Mouse (Mus musculus): ENCODE results near the gene Opcml. TPM values are rescaled to one million over a fixed set of nuclear protein-coding genes. Genes with fewer than 3 reads are reported as not detected.

The Opcml gene
- total and polyA plus RNA-seq, 2 experiments, result under 0.01 TPM; not detected in 1

DNA sequence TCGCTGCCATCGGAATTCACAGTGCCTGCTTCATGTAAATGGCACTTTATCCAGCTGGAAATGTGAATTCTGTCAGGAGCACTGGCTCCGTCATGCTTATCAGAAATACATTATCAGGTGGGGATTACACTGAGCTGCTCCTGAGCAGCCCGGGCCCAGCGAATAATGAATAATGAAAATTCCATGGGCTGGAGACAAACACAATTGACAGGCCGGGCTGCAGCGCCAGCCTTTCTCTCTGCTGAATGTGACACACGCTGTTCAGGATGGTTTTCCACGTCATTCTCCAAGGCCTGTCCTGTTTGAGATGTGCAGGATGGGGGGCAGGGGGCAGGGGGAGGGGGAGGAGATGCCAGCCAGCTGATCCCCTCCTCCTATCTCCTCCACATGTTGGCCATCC is 757.6 kb downstream of the Opcml start:
- TF ChIP-seq CTCF (IDR thresholded peaks at IDR 0.05; ENCODE audit: low read depth, low read length), result no peak
- TF ChIP-seq POLR2A (IDR thresholded peaks at IDR 0.05; ENCODE audit: extremely low read depth, insufficient read depth, low read length), result no peak
- WGBS, result 84% methylated on average over 9 of the region's 9 CpGs
- no peaks in the 10 kb centered on the region for H3K36me3 ChIP-seq (ENCODE audit: control insufficient read depth, insufficient read depth, low read length)
- no peaks in the 10 kb centered on the region for H3K79me2 ChIP-seq (ENCODE audit: control insufficient read depth, insufficient read depth, low read length)
- H3K27me3 ChIP-seq (ENCODE audit: control insufficient read depth, insufficient read depth, low read length), result no peaks in the 10 kb centered on the region
- H3K4me3 ChIP-seq (ENCODE audit: insufficient read depth, low read depth, low read length), result no peak overlapping the region
- H3K4me1 ChIP-seq (ENCODE audit: control insufficient read depth, insufficient read depth, low read length), result no peaks in the 10 kb centered on the region
- no peak overlapping the region for H3K27ac ChIP-seq (replicated peaks; ENCODE audit: insufficient read depth, low read depth, low read length)
- no peak for DNase-seq (ENCODE audit: extremely low read depth, low read depth, low spot score)
- no peak overlapping the region for H3K9ac ChIP-seq (ENCODE audit: low read depth, low read length)

DNA sequence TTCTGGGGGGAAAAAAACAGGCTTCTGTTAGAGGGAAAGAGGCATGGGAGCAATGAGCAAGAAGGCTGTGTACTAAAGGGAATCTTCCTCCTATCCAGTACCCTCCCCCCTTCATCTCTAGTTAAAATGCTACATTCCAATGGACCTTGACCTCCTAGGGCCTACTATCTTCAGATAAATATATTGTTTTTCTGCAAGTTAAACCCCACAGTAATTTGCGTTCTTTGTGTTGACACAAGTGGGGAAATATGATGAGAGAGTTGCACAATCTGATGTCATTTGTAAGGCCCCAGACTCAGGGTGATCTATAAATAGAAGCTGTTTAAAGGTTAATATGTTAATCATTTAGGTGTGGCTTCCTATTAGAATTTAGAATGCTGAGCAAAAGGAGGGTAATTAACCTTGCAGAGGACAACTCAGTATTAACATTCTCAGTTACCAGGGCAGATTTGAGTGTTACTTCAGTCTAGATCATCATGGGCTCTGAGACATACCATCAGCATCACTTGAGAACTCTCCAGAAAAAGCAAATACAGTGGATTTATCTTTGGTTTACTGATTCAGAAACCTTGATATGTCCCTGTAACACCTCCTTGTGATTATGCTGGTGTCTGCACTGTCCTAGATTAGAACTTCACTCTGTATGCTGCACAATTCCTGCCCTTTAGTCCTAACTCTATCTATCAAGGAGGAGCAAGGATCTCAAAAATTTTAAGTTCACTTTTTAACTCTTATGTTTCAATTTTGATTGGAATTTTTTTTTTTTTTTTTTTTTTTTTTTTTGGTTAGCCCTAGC is 762.0 kb downstream of the Opcml start:
- TF ChIP-seq CTCF (IDR thresholded peaks at IDR 0.05; ENCODE audit: low read depth, low read length), result no peak
- TF ChIP-seq POLR2A (IDR thresholded peaks at IDR 0.05; ENCODE audit: extremely low read depth, insufficient read depth, low read length), result no peak
- 16% methylated on average over 1 of the region's 1 CpGs for WGBS
- DNase-seq (ENCODE audit: extremely low read depth, low read depth, low spot score), result peak; percentile 82

DNA sequence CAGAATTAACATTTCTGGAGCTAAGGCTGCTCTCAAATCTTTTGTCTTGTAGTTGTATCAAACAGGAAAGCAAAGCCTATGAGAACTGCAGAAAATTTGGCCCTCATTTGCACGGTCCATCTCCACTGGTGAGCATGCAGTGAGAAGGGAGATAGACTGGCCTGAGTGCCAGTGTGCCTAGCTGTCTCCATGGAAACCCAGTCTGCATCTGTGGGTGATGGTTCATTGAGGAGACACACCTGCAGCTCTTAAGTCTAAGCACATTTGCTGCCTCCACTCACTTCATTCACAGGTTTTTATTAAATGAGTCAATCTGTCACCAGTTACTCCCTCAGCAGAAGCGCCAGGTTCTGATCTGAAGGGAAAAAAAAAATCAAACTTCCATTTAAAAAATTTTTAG is 768.1 kb downstream of the Opcml start:
- H3K9ac ChIP-seq (ENCODE audit: low read depth, low read length), result no peak overlapping the region
- DNase-seq (ENCODE audit: extremely low read depth, low read depth, low spot score), result no peak
- no peak overlapping the region for H3K4me3 ChIP-seq (ENCODE audit: insufficient read depth, low read depth, low read length)
- no peaks in the 10 kb centered on the region for H3K4me1 ChIP-seq (ENCODE audit: control insufficient read depth, insufficient read depth, low read length)
- H3K27me3 ChIP-seq (ENCODE audit: control insufficient read depth, insufficient read depth, low read length), result no peaks in the 10 kb centered on the region
- no peak overlapping the region for H3K27ac ChIP-seq (replicated peaks; ENCODE audit: insufficient read depth, low read depth, low read length)
- 92% methylated on average over 2 of the region's 2 CpGs for WGBS
- H3K79me2 ChIP-seq (ENCODE audit: control insufficient read depth, insufficient read depth, low read length), result no peaks in the 10 kb centered on the region
- H3K36me3 ChIP-seq (ENCODE audit: control insufficient read depth, insufficient read depth, low read length), result no peaks in the 10 kb centered on the region
- TF ChIP-seq CTCF (IDR thresholded peaks at IDR 0.05; ENCODE audit: low read depth, low read length) (no peak), POLR2A (IDR thresholded peaks at IDR 0.05; ENCODE audit: extremely low read depth, insufficient read depth, low read length) (no peak)

More for the DNA sequence above, 762.0 kb downstream of the Opcml start:
- Histone ChIP-seq H3K27me3 (ENCODE audit: control insufficient read depth, insufficient read depth, low read length) (no peaks in the 10 kb centered on the region), H3K9ac (ENCODE audit: low read depth, low read length) (no peak overlapping the region), H3K79me2 (ENCODE audit: control insufficient read depth, insufficient read depth, low read length) (no peaks in the 10 kb centered on the region), H3K27ac (replicated peaks; ENCODE audit: insufficient read depth, low read depth, low read length) (no peak overlapping the region), H3K4me1 (ENCODE audit: control insufficient read depth, insufficient read depth, low read length) (no peaks in the 10 kb centered on the region), H3K36me3 (ENCODE audit: control insufficient read depth, insufficient read depth, low read length) (no peaks in the 10 kb centered on the region), H3K4me3 (ENCODE audit: insufficient read depth, low read depth, low read length) (no peak overlapping the region)

DNA sequence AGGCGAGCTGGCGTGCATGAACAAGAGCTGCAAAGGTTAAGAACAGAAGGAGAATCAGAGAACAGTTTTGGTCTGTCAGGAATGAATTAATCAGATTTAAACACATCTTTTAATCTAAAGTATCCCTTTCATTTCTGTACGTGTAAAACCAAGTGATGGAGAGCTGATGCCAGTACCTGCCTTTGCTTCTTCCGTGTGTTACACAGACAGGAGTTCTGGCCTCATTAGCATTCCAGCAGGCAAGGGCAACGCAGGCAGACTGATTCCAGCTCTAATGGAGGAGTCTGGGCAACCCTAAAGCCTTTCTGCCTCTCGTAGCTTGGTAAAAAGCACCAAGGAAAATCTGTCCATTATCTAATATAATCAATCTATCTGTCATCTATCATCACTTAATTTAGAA is 771.2 kb downstream of the Opcml start:
- no peak overlapping the region for H3K27ac ChIP-seq (replicated peaks; ENCODE audit: insufficient read depth, low read depth, low read length)
- no peaks in the 10 kb centered on the region for H3K27me3 ChIP-seq (ENCODE audit: control insufficient read depth, insufficient read depth, low read length)
- no peak for DNase-seq (ENCODE audit: extremely low read depth, low read depth, low spot score)
- H3K4me3 ChIP-seq (ENCODE audit: insufficient read depth, low read depth, low read length), result no peak overlapping the region
- no peak overlapping the region for H3K9ac ChIP-seq (ENCODE audit: low read depth, low read length)
- TF ChIP-seq CTCF (IDR thresholded peaks at IDR 0.05; ENCODE audit: low read depth, low read length) (no peak), POLR2A (IDR thresholded peaks at IDR 0.05; ENCODE audit: extremely low read depth, insufficient read depth, low read length) (no peak)
- 83% methylated on average over 6 of the region's 6 CpGs for WGBS
- H3K36me3 ChIP-seq (ENCODE audit: control insufficient read depth, insufficient read depth, low read length), result no peaks in the 10 kb centered on the region
- no peaks in the 10 kb centered on the region for H3K79me2 ChIP-seq (ENCODE audit: control insufficient read depth, insufficient read depth, low read length)
- no peaks in the 10 kb centered on the region for H3K4me1 ChIP-seq (ENCODE audit: control insufficient read depth, insufficient read depth, low read length)

DNA sequence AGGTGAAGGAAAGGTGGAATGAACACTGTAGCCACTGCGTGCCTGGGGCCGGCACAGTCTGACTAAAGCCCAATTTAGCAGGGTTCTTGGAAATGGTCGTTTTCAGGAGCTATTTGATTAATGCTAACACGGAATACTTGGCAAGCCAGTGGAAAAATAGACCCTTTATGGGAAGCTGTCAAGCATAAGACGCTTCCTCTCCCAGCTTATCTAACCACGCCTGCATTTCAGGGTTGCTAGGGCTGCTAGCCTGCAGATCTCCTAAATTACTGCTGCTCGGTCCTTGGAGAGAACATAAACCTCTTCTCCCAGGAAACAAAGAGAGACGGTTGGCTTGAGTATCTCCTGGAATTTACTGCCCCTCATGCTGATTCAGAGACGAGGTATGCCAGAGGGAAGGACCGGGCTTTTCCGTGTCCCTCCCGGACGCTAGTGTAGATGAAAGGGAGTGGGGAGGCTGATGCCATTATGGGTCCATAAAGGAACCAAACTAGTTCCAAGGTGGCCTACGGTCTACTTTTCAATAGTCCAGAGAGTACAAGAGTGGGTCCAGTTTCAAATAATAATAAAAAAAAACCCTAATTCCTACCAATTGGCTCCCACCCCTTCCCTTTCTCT is 772.6 kb downstream of the Opcml start:
- Histone ChIP-seq H3K4me3 (ENCODE audit: insufficient read depth, low read depth, low read length) (no peak overlapping the region), H3K27ac (replicated peaks; ENCODE audit: insufficient read depth, low read depth, low read length) (no peak overlapping the region), H3K79me2 (ENCODE audit: control insufficient read depth, insufficient read depth, low read length) (no peaks in the 10 kb centered on the region), H3K36me3 (ENCODE audit: control insufficient read depth, insufficient read depth, low read length) (no peaks in the 10 kb centered on the region), H3K9ac (ENCODE audit: low read depth, low read length) (no peak overlapping the region), H3K27me3 (ENCODE audit: control insufficient read depth, insufficient read depth, low read length) (no peaks in the 10 kb centered on the region), H3K4me1 (ENCODE audit: control insufficient read depth, insufficient read depth, low read length) (no peaks in the 10 kb centered on the region)
- TF ChIP-seq CTCF (IDR thresholded peaks at IDR 0.05; ENCODE audit: low read depth, low read length), result no peak
- no peak for TF ChIP-seq POLR2A (IDR thresholded peaks at IDR 0.05; ENCODE audit: extremely low read depth, insufficient read depth, low read length)
- DNase-seq (ENCODE audit: extremely low read depth, low read depth, low spot score), result no peak
- 73% methylated on average over 14 of the region's 14 CpGs for WGBS

DNA sequence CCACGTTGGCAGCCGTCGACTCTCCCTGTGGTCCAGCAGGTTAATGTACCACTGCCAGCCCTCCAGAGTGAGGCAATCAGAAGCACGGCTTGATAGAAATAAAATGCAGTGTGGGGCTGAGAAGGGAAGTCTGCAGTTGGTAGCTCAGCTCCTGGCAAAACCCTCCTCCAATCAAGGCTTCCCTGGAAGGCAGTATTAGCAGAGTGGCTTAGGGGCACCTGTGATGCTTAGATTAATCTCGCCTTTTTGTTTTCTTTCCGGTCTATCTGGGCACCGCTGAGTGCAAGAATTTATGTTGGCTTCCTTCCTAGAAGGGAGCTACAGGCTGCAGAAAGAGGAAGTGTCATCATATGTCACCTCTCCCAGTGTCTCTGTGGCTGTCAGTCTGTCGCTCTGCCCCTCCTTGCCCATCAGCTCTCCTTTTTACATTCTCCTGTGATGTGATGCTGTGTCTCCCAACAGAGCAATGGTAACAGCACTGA is 778.5 kb downstream of the Opcml start:
- H3K4me3 ChIP-seq (ENCODE audit: insufficient read depth, low read depth, low read length), result no peak overlapping the region
- 26% methylated on average over 8 of the region's 8 CpGs for WGBS

More for the DNA sequence above, 778.5 kb downstream of the Opcml start:
- Histone ChIP-seq H3K4me1 (ENCODE audit: control insufficient read depth, insufficient read depth, low read length) (no peaks in the 10 kb centered on the region), H3K27ac (replicated peaks; ENCODE audit: insufficient read depth, low read depth, low read length) (no peak overlapping the region), H3K27me3 (ENCODE audit: control insufficient read depth, insufficient read depth, low read length) (no peaks in the 10 kb centered on the region), H3K9ac (ENCODE audit: low read depth, low read length) (no peak overlapping the region), H3K79me2 (ENCODE audit: control insufficient read depth, insufficient read depth, low read length) (no peaks in the 10 kb centered on the region), H3K36me3 (ENCODE audit: control insufficient read depth, insufficient read depth, low read length) (no peaks in the 10 kb centered on the region)
- no peak for DNase-seq (ENCODE audit: extremely low read depth, low read depth, low spot score)
- TF ChIP-seq CTCF (IDR thresholded peaks at IDR 0.05; ENCODE audit: low read depth, low read length), result no peak
- no peak for TF ChIP-seq POLR2A (IDR thresholded peaks at IDR 0.05; ENCODE audit: extremely low read depth, insufficient read depth, low read length)

All from liver, adult 2 months (tissue).